Mouse (Mus musculus): Measurements from ENCODE around the gene Rnpc3.

DNA sequence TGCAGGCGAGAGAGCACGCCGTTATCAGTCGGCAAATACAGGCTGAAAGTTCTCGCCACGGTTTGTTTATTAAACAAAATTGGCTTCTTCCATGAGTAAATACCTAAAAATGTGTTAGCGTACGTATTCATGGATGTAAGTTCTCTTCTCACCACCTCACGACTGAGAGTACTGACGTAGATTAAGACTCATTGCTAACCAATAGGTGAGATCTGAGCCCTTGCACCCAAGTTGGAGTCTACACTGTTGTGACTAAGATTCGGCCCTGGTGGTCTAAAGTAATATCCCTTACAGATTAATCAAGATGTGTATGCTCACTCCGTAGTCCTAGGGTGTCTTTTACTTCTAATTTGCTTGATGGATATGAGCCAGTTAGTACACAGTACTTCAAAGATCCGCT lies 615 bp upstream of the Rnpc3 start:
- TF ChIP-seq POLR2A (IDR thresholded peaks at IDR 0.05; ENCODE audit: control insufficient read depth, extremely low read depth, insufficient read depth, low read length, poor library complexity), result no peak
- TF ChIP-seq CTCF (IDR thresholded peaks at IDR 0.05; ENCODE audit: borderline replicate concordance, control insufficient read depth, extremely low read depth, insufficient read depth, low read length, poor library complexity), result no peak

Data from thymus, adult 2 months (tissue).